Mouse (Mus musculus): ENCODE results near the gene Tpcn2.

Tpcn2 gene

DNA sequence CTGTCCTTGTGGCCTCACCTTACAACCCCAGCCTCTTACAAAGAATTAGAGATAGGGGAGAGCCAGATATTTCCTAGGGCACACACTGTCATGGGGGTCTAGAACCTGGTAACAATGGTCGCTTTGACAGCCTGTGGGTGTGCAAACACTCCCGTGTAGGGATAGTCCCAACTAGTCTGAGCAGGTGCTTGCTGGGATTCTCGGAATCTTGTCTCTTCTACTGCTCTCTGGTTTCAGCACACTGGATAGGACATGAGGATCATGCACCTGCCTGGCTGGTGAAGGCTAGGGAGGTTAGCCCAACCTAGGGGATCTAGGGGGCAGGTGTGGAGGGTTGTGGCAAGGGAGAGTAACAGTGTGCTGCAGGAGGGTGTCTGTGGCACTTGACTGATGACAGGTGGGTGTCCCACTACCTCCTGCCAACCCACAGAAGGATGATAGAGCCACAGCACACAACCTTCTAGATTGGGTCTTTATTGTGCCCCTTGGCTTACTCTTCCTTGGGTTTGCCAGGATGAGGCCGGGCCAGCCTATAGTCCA lies 78.4 kb downstream of the Tpcn2 start:
- DNase-seq (ENCODE audit: low spot score in 2 of 2) = no peak

DNA sequence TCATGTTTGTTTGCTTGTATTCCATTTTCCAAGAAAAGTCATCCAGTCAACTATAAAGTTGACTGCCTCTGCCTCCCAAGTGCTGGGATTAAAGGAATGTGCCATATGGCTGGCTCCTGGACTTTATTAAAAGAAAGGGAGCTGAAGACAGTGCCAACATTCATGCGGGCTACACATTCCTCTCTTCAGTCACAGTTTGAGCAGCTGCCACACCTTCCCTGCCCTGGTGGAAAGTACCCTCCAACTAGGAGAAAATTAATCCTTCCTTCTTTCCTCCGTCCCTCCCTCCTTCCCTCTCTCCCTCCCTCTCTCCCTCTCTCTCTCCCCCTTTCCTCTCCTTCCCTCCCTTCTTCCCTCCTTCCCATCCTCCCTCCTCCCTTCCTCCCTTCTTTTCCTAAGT lies 84.1 kb downstream of the Tpcn2 start:
- DNase-seq (ENCODE audit: low spot score in 2 of 2) = no peak

DNA sequence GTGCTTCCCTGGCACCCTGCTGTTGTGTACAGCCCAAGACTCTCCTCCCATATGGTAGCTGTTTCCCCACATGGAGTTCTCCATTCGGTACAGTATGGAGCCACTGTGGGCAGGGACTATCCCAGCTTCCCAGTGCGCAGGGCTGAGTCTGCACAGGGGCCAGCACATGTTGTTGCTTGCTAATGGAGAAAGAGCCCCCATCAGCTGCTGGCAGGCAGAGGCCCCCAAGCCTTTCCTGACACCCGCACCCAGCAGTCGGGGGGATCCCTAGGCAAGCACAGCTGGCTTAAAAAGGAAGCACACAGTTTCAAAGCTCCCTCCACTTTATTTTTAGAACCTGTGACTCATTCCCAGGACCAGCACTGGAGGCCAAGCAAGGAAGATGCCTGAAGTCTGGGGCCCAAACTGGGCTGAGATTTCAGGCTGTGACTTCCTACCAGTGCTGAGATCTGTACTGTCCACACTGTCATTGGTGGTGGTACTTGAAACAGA lies 85.5 kb downstream of the Tpcn2 start:
- no peak for DNase-seq (ENCODE audit: low spot score in 2 of 2)

DNA sequence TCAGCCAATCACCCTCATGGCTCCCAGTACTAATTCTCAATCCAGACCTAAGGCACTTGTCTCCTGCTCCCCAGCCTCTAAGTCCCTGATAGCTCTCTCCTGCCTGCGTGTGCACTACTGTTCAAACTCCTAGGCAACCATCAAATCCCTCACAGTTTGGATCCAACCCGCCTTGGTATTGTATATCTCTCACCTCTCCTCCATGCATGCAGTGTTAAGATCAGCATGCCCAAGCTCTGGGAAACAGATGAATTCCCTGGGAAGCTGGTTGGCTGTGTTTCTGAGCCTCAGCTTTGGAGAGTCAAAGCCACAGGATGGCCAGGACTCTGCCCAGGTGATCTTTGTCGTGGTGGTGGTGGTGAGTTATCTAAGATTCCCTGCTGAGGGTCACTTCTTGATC lies 86.1 kb downstream of the Tpcn2 start:
- DNase-seq (ENCODE audit: low spot score in 2 of 2) = no peak

DNA sequence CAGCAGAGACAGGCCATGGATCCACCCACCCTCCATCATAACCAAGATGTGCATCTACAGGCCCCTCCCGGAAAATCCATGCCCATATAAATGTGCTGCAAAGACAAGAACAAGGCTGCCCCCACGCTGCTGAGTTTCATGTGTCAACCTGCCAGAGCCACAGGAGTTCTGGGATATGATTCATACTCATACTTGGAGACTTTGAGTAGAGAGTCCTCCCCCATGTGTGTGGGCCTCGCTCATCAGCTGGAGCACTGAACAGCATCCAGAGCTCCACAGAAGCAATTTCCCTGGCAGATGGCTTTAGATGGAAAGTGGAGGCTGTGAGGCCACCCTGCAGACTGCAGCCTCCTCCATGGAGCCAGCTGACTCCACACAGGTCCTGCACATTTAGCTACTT lies 86.8 kb downstream of the Tpcn2 start:
- DNase-seq (ENCODE audit: low spot score in 2 of 2) = no peak

DNA sequence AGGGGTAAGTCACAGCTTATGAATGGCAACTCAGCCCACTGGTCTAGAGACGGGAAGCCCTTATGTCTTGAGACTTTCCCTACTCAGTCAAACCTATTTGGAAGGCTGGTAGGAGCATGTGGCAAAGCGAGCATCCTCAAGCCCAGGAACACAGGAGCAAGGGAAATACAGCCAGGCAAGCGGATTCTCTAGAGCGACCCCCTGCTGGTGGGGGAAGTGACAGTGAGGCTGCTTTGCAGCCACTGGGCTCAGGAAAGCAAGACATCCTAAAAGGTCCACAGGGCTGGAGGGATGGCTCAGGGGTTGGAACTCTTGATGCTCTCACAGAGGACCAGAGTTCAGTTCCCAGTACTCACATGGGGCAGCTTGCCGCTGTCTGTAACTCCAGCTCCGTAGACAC lies 87.5 kb downstream of the Tpcn2 start:
- DNase-seq (ENCODE audit: low spot score in 2 of 2) = no peak

DNA sequence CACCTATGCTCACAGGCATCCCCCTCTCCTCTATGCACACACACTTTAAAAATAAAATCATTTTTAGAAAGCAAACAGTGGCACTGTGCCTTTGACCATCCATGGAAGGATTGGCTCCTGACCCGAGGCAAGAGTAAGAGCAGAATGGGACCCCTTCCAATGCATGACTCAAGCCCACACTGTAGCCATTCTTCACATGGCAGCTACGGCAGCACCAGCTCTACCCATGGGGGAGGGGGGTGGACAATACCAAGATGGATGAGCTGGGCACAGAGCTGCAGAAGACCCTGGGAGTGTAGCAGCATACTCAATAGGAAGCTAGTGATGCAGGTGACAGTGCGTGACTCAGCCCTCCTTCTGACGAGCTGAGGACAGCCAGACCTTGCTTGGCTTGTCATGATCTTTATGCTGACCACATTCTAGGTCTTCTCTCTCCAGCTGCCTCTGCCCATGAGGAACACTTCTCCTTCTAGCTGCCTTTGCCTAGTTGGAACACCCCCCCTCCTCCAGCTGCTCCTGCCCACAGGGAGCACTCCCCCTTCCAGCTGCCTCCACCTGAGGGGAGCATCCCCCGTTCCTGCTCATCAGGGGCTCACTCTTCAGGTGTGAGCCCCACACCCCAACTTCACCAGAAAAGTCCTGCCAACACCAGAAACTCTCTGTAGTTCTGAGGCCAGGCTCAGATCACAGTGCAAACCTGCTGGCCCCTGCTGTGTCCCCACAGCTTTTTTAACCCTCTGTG lies 88.5 kb downstream of the Tpcn2 start:
- DNase-seq (ENCODE audit: low spot score in 2 of 2) = no peak

DNA sequence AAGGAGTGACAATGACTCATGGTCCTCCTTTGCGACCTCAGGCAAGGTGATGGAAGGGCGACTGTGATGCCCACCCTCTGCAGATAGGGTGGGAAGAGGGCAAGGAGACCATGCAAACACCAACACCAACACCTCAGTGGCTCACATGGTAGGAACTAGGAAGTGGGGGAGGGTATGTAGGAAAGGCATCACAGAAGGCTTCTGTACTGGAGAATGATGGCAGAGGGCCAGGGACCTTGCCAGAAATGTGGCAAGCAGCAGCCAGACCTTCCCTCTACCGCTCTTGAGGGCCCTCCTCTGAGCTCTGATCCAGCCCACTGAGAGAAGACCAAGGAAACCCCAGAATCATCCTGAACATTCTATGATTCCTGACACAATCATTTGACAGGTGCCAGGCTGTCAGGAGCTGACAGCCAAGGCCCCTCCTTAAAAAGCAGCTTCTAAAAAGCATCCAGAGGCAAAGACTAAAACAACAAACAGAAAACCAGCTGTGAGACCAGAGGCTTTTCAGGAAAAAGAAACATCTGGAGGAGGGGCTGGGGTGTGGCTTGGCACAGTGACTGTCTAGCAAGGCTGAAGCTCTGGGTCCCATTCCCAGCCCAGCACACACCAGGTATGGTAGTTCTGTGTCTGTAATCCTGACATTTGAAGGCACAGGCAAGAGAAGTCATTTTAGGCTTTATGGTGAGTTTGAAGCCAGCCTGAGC lies 89.2 kb downstream of the Tpcn2 start:
- no peak for DNase-seq (ENCODE audit: low spot score in 2 of 2)

DNA sequence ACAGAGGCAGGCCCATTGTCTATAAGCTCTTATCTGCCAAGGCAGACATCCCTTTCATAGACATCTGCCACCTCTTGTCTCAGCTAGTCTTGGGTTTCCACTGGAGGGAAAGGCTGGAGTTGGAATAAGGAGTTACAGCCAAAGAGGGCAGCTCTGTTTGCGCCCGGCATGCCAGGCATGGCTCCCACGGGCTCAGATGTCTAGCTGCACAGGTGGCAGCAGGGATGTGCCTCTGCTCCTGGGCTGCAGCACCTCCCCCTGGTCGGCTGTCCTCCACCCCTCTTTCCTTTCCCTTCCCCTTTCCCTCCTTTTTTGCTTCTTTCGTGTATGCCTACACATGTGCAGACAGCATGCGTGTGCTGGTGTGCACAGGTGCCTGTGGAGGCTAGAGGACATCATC lies 91.0 kb downstream of the Tpcn2 start:
- DNase-seq (ENCODE audit: low spot score in 2 of 2) = no peak

DNA sequence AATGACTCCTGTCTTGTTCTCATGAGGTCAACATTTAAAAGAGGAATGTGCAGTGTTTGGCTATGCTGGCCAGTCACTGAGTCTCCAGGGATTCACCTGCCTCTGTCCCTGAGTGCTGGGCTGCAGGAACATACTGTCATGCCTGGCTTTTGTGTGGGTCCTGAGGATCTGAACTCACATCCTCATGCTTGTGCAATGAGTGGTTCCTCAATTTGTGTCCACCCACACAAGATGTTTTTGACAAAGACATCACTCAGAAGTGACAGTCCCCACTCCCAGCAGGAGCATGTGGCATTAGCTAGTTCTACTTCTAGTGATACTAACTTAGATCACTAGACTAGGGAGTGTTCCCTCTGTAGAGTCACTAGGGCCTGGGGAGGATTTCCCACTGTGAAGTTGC lies 93.3 kb downstream of the Tpcn2 start:
- no peak for DNase-seq (ENCODE audit: low spot score in 2 of 2)

DNA sequence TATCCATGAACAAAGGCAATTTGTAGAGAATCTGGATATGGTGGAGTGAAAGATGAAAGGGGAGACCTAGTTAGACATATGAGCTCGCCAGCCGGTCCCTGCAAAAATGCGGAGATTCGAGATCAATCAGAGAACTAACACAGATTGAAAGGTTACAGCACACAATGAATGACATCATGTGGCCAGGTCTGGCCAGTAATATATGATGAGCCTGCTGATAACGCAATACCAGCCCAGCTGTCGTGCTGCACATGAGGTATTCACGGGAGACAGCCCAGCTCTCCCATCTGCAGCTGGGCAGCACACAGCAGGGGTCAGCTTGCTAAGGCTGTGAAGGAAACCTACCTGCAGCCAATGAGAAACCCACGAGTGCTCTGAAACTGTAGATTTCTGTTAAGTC lies 94.5 kb downstream of the Tpcn2 start:
- no peak for DNase-seq (ENCODE audit: low spot score in 2 of 2)

DNA sequence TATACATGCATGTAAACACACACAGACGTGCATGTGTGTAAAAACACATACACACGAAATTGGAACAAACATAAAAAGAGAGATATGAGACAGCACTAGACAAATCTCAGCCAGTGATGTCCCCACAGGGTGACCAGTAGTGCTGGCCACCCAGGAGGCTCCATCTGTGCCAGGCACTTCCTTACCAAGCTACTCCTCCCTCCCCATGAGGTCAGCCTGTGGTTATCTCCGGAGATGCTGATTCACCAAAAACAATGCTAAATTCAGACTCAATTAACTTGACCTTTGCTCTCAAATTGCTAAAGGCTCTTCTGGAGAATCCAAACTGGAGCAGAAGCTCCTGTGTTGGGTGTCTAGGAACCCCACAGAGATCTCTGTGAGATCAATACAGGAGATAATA lies 96.0 kb downstream of the Tpcn2 start:
- DNase-seq (ENCODE audit: low spot score in 2 of 2) = no peak

DNA sequence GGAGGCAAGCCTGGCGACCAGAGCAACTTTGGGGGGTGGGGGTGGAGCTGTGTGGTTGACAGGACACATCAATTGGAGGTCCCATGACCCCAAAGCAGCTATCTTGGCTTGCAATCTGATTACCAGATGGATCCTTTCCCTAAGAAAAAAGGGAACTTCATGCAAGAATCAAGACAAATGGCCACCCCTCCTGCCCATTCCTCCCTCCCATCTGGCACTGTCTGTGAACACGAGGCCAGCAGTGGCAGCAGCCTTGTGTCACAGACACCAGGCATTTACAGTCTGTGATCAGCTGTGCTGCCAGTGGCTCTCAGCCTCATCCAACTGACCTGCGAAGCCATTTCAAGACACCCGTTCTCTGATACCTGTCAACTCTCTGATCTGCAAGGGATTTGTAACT lies 101.4 kb downstream of the Tpcn2 start:
- DNase-seq (ENCODE audit: low spot score in 2 of 2) = no peak

DNA sequence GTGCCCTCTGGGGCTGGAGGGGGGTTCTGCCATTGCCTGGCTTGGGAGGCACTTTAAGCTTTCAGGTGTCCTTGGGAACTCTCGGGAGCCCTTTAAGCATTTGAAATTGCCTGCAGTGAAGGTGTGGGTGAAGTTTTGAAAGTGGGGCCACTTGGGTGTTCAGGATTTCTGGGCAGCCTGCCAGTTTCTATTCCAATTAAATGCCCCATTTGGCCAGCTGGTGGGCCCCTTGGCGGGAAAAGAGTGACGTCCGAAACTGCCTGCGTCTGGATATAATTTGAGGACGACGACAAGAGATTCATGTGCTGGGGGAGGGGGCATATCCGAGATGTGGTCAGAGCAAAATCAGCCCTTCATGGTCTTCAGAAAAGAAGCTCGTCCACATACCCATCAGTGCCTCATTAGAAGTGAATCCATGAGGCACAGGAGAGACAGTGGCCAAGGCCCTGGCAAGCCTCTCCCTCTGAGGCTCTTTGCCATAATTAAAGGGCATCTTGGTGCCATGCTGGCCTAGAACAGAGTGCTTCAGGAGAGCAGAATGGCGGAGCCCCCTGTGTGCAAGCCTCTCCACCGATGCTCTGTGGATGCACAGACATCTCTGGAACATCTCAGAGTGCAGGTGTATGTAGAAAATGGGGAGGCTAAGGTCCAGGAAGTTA lies 102.3 kb downstream of the Tpcn2 start:
- no peak for DNase-seq (ENCODE audit: low spot score in 2 of 2)

DNA sequence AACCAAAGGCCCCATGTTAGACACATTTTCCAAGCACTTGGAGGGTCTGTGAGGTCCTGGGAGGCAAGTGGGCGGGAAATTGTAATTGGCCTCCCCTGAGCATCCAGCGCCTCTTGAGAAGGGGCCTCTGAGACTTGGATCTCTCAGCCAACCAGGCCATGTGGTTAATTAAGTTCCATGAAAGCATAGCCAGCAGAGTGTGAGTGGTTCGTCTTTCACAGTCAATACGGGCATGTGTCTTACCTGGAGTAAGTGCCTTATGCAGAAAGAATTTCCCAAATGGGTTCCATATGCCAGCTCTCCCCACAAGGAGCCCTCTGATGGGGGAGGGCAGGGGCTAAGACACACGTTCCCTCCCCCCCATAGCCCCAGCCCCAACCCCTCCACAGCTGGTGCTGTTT lies 104.1 kb downstream of the Tpcn2 start:
- no peak for DNase-seq (ENCODE audit: low spot score in 2 of 2)

DNA sequence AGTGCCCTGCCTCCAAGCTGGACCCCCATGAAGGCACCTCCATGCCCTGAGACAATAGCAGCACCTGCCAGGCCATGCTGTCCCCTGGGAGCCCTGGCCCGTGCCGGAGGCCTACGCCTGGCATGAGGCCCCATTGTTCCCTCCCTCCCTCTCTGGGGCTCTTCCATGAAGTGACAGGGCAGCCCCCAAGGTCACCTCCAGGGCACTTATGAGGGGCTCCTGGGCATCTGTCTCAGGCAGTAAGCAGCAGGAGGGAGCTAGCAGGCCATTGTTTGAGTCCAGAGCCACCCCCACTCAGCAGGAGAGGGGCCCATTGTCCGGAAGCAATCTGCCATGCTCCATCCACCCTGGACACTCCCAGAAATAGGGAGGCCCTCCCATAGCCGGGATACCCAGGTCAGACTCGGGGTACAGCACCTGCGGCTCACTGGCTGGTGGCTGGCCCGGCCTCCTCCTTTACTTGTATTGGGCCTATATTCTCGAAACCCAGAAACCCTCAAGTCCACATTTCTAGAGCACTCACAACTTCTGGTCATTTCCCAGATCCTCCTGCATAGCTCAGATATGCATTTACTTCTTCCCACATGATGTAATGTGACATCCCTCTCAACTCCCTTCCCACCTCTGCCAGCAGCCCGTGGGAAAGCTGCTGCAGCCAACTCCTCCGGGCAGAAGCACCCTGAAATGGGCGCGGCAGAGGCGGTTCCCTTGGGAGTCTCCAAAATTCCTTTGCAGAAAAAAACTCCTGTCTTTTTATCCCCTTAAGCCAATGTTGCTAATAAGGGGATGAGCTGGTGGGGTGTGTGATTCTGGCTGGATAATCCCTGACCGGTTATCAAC lies 106.8 kb downstream of the Tpcn2 start:
- no peak for DNase-seq (ENCODE audit: low spot score in 2 of 2)

DNA sequence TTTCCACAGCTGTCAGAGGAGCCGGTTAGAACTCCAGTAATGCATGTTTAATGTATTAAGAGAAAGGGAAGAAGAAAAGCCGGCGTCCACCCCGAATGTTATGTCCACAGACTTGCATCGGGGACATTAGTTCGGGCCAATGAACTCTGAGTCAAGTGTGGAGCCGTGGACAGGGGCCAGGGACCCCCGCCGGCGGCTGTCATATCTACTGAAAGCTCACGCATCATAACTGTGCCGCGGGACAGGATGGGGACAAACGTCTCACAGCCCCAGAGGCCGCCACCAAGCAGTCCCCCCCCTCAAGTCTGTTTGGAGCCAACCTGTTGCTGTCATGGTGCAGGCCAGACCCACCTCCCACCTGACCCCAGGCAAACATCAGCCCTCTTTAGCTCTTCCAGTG lies 110.2 kb downstream of the Tpcn2 start:
- DNase-seq (ENCODE audit: low spot score in 2 of 2) = no peak

DNA sequence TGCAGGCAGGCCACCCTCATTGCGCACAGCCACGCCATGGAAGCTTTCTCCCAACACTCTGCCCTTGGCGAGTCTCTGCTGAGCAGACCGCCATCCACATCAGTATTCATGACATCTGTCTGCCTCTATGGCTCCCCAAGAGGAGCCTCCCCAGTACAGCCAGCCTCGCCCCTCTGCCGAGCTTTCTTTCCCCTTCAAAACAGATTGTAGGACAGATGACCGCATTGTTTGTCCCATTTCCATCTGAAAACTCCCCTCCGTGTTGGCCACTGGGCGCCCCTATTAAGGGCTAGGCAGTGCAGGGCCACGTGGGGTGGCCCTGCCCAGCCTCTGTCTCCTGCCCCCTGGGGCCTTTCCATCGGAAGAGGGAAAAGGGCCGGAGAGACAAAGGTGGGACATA lies 110.7 kb downstream of the Tpcn2 start:
- DNase-seq (ENCODE audit: low spot score in 2 of 2) = no peak

DNA sequence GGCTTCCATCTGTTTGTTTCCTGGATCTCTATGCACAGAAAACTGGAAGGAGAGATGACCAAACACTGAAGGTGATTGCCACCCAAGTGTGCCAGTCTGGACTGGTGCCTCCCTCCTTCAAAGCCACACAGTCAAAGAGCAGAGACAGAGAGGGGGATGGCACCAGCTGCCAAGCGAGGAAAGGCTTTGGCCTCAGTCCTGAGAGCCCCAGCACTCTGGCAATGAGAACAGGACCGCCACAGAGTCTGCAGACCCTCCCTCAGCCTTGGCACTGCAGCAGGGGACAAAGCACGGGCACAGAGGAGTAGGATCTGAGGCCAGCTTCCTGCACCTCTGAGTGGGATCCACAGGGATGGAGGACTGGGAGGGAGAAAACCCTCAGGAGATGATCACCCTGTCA lies 114.1 kb downstream of the Tpcn2 start:
- DNase-seq (ENCODE audit: low spot score in 2 of 2) = no peak

DNA sequence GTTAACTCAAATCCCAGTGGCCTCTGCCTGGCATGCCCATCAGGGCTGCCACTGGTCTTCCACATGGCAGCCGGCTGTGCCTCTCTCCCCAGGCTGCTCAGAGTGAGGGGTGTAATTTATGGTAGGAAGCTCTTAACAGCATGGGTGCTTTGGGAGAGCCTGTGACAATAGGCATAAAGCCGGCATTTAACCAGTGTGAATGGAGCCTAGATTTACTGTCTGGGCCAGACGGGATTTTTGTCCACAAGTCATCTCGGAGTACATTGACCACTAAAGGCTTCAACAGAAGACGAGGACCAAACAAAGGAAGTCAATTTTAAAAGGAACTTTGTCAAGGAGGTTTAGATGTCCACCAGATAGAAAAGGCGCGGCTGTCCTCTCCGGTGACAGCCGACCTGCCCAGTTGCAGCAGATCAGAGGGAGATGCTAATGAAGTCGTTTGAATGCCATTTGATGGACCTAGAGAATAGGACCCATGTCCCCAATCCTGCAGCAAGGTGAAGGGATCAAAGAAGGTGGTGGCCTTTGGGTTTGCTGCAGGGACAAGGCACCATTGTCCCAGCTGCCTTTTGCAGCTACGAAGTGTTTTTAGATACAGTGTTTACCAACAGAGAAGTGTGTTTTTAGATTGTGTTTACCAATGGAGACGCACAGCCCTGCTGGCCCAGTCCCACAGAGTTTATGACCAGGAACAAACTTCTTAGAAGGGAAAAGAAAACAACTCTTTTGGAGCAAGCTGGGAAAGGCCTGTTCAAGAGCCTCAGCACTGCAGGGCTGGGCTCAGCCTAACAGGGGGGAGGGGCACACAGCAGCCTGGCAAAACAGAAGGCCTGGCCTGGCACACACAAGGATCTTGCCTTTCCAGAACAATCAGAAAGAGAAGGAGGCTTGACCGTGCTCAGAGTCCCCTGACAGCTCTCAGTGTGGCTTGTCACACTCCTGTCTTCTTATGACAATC lies 124.2 kb downstream of the Tpcn2 start:
- DNase-seq (ENCODE audit: low spot score in 2 of 2) = no peak

DNA sequence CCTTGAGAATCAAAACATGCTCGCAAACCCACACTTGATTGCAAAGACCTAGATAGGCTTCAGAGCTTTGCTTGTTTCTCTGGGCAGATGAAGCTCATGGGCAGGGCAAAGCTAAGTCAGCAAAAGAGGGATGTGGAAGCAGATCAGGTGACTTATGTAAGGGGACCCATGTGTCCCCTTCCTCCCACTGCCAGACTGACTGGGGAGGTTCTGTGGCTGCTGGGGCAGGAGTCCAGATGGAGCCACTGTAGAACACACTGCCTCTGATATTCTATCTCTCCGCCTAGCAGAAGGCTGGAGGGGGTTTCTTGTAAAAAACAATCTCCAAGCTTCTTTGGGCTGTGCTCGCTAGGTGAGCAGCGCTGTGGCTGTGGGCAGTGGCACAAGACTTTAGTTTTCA lies 128.1 kb downstream of the Tpcn2 start:
- no peak for DNase-seq (ENCODE audit: low spot score in 2 of 2)

All from spleen, postnatal 10 days (tissue).